Comparison of ENCODE assay signal across 16 mouse cellular contexts in the genomic region with DNA sequence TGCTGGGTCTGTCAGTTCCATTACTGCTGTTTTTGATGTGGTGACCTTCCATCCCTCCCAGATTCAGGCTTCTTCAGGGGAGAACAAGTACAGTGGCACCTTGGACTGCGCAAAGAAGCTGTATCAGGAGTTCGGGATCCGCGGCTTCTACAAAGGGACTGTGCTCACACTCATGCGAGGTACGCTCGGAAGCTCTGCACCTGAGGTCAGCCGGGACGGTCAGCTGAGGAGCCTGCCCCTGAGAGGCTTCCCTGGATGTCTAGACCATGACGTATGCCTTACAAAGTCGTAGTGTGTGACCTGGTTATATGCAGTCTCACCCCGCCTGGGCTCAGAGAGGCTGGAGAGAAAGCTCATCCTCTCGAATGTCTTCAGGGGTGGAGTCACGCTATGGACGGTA.
"Had no signal": no experiment of that assay in that cellular context is flagged by ENCODE, and none has a peak within 500 bp of the region (broad histone marks: within the 10 kb centered on the region; RNA-seq: fewer than 3 reads in every experiment).

No protein-coding gene starts in this region.

- DNase-seq: retina, postnatal 1 day; right cerebral cortex, adult 18-20 months; right cerebral cortex, postnatal 14 days; right cerebral cortex, postnatal 25 days; right cerebral cortex, postnatal 4 days; spleen, adult 18-20 months; thymus, adult 18-20 months; thymus, adult 2 months; thymus, postnatal 14 days; thymus, postnatal 25 days; thymus, postnatal 36 days; thymus, postnatal 4 days had no signal

- H3K4me2 ChIP-seq: neural tube, embryonic 13.5 days; neural tube, embryonic 15.5 days; stomach, embryonic 15.5 days had no signal

- H3K9ac ChIP-seq: neural tube, embryonic 13.5 days; neural tube, embryonic 15.5 days; stomach, embryonic 15.5 days had no signal

- H3K4me1 ChIP-seq: neural tube, embryonic 15.5 days; stomach, embryonic 15.5 days had no signal

- H3K4me3 ChIP-seq: neural tube, embryonic 13.5 days; neural tube, embryonic 15.5 days; stomach, embryonic 15.5 days had no signal

- H3K9me3 ChIP-seq: neural tube, embryonic 13.5 days; neural tube, embryonic 15.5 days; stomach, embryonic 15.5 days had no signal

- H3K27me3 ChIP-seq: neural tube, embryonic 13.5 days; neural tube, embryonic 15.5 days; stomach, embryonic 15.5 days had no signal

- H3K27ac ChIP-seq: neural tube, embryonic 13.5 days; neural tube, embryonic 15.5 days; stomach, embryonic 15.5 days; stomach, postnatal 0 days had no signal
